Mouse (Mus musculus): ENCODE measurements at regions not wholly inside any gene's neighbourhood (a gene's known extent, or its start where the extent isn't known, plus 50 kb on each side); places are given as distances from the start of the nearest gene placed in this dataset.

DNA sequence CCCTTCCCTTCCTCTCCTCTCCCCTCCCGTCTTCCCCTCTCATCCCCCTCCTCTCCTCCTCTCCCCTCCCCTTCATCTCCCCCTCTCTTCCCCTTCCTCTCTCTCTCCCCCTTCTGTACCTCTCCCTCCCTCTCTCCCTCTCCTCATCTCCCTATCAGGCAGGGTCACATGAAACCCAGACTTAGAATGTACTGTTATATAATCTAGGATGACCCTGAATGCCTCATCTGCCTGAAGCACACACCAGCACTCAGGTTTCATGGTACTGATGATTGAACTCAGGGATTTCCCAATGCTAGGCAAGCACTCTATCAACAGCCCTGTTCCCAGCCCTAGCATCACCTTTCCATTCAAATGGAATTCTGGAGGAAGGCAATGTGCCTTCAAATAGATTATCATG lies 264.6 kb upstream of the 1700056E22Rik start:
- no peak for TF ChIP-seq POLR2A (IDR thresholded peaks at IDR 0.05; ENCODE audit: low read depth, low read length)
- TF ChIP-seq CTCF (IDR thresholded peaks at IDR 0.05; ENCODE audit: borderline replicate concordance, insufficient read depth, low read length): no peak
